Mouse (Mus musculus): ENCODE data around the gene Gstt3.
"Not testable (repeated sequence)": the region's sequence is repeated elsewhere in the genome, so short reads cannot be mapped to it uniquely, and the experiment has no call there.

Gene Gstt3

DNA sequence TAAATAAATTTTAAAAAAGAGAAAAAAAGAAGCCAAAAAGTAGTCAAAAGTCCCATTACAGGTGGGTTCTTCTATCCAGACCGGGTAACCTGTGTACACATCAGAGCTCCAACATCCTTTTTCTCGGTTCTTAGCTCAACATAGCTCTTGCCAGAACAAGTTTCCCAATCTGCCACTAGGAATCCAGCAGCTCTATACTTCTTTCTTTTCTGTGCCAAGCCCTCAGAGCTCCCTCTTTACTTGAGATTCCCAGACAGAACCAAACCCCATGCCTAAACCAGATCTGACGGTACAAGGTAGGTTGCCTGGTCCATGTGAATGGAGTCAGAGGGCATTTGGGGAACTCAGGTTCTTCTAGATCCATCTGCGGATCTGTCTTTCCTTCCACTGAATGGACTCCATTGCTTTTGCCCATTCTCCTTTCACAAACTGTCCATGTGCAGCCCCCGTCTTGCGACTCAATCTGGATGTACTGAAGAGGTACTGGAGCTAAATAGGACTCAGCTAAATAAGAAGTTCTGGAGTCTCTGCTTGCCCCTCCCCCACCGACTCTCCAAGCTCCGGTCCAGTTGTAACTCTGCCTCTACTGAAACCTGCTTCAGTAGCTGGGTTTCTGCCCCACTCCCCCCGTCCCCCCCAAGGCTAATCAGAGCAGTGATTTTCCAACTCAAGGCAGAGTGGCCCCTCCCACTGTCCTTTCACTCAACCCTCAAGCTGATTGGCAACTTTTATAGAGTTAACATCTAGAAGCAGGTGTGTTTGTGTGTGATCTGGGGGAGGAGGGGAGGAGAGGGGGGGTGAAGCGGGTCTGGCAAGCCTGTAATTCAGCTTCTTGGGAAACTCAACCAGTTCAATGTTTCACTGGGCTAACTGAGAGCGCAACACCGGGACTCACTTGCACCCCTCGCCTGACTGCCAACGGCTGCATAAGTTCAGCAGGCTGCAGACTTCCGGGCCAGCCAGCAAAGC is 1.7 kb downstream of the Gstt3 start:
- no peak for DNase-seq (ENCODE audit: low spot score)

DNA sequence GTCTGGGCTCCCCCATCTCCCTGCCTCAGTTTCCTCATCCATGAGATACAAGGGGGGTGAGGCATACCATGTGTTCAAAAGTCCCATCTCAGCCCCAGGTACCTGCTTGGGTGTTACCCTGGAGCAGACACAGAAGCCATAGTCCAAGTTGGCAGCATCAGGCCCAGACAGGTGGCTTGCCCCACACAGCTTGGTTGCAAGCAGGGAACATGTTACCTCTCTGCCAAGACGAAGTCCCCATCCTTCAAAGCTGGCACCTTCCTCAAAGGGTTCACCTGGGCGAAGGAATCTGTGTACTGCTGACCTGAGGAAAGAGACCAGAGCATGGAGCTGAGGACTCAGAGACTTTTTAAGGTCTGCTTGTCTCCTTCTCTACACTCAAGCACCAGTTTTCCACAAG is 3.3 kb downstream of the Gstt3 start:
- DNase-seq (ENCODE audit: low spot score): no peak

DNA sequence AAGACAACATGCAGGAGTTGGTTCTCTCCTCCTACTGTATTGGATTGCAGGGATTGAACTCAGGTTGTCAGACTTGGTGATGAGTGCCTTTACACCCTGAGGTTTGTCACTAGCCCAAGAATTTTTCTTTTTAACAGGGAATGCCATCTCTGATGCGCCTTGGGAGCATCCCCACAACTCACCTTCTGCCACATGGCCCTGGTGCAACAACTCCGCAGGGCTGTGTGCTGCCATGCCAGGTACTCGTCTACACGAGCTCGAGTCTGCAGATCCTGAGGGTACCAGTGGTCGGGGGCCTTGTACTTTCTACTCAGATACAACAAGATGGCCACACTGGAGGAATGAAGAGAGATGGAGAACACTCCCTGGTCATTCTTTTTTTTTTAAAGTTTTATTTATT is 4.7 kb downstream of the Gstt3 start:
- DNase-seq (ENCODE audit: low spot score): no peak

DNA sequence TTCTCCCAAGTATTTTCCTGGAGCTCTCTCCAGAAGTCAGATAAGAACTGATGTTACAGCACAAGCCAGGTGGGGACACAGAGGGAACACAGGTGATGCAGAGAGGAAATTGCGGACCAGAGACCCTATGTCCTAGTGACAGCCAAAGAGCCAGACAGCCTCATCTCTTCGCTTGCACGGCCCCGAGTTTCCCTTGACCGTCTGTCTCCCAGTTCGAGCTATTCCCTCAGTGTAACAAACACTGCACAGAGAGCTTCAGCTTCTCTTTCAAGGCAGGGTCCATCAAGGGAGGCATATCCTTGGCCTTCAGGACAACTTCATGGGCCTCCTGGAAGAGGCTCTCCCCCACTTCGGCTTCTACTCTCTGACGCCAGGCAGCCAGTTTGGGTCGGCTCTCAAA is 6.6 kb downstream of the Gstt3 start:
- DNase-seq (ENCODE audit: low spot score): no peak

DNA sequence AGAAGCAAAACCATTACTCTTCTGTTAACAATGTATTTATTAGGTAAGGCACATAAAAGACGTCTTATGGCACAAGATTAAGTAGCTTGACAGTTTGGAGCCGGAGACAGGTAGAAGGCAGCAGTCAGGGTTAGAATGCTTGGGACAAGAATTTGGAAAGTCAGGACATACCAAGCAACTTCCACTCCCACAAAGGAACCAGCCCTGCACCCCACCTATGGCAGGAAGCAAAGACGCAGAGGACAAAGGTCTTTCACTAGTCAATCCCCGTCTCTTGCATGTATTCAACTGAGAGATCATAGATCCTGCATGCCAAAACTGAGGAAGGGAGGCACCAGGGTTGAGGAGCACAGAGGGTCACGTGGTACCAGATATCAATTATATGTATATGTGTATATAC is 7.1 kb downstream of the Gstt3 start:
- no peak for DNase-seq (ENCODE audit: low spot score)

DNA sequence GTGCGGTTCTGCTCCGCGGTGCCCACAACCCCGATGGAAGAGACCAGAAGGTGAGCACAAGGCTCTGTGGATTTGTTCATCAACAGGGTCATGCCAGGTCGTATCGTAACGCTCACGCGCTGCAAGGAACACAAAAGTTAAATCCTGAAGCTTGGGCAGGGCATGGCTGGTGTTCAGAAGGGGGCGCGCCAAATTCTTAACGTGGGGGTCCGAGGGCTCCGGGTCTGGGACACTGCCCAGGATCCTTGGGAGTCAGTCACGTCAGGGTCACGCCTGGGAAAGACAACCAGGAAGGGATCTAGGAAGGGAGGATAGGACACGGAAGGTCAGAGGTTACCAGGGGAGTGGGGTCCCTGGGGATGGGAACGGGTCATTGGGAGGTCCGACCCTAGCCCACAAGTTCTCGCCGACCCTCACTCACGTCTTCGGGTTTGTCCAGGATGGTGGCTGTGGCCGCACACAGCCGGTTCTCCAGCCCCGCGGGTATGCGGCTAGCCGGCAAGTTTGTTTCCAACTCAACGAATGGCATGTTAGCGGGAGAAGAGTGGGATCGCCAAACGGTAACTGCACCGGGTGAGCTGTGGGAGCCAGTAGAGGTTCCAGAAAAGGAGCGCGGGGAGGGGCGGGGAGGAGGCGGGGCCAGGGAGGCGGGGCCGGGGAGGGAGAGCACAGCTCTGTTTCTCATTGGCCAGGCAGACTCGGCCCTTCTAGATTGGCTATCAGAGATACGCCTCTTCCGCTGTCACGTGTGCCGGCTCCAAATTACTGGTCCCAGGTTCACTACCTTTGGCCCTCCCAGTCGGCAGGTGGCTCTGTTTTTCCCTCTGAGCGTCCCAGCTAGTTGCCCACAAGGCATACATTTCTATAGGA is 8.2 kb downstream of the Gstt3 start, which contains the start of gene Ddt:
Gene Ddt (minus strand): TSS at position 620 of the 870 bp plus-strand sequence.
- DNase-seq (ENCODE audit: low spot score): peak; percentile 87

DNA sequence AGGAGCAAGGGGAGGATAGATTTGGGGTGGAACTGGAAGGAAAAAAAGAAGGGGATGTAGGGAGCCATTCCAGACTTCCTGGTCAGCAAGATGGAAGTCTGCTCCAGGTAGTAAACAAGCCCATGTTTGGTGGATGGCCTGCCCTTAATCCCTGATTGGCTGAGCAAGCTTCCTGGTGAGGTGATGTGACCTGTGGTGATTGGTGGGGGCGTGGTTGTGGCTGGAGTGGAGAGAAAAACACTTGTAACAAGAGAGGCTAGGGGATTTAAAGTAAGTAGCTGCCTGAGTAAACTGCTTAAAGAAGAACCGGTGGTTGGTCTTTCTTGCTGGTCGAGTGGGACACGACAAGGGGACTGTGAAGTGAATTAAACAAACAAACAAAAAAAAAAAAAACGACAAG is 13.5 kb downstream of the Gstt3 start:
- DNase-seq (ENCODE audit: low spot score): not testable (repeated sequence)

DNA sequence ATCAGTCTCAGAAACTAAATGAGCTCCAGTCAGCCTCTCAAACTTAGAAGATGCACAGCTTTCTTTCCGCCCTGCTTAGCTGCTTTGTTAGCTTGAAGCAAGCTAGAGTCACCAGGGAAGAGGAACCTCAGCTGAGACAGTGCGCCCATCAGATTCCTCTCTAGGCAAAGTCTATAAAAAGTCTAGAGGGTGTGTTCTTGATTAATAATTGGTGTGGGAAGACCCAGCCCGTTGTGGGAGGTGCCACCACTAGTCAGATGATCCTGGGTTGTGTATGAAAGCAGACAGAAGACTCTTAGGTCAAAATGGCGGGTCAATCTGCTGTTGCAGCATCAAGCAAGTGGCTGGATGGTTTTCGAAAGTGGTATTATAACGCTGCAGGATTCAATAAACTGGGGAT is 14.4 kb downstream of the Gstt3 start:
- DNase-seq (ENCODE audit: low spot score): no peak

DNA sequence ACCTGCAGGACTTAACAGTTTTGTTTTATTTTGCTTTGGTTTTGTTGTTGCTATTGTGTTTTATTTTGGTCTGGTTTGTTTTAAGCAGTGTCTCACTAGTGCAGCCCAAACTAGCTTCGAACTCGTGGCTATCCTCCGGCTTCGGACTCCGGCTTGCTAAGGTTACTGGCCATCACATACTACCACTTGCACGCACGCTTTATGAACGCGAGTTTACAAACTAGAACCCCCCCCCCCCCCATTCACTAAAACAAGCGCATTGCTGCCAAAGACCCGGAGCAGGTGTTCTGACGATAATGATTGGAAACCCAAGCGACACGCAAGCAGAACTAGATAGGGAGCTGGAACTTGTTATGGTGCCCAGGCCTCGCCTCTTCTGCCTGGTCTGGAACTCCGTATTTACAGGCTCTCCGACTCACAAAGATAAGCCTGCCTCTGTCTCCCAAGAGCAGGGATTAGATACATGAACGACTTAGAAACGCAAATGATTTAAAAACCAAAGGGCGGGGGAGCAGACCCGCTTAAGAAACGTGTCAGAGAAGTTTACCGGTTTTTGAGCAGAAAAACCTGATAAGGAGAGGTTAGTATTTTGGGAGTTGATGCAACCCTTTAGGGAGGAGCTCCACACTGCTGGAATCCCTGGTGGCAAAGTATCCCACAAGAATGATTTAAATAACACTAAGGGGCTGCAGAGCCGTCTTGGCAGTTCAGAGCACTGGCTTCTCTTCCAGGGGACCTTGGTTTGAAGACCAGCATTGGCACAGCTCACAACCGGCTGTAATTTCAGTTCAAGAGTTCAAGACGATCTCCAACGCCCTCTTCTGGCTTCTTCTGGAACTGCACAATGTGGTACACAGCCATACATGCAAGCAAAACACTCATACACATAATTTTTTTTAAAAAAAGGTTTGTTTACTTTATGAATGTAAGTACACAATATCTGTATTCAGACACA is 16.4 kb downstream of the Gstt3 start:
- peak; percentile 60 for DNase-seq (ENCODE audit: low spot score)

DNA sequence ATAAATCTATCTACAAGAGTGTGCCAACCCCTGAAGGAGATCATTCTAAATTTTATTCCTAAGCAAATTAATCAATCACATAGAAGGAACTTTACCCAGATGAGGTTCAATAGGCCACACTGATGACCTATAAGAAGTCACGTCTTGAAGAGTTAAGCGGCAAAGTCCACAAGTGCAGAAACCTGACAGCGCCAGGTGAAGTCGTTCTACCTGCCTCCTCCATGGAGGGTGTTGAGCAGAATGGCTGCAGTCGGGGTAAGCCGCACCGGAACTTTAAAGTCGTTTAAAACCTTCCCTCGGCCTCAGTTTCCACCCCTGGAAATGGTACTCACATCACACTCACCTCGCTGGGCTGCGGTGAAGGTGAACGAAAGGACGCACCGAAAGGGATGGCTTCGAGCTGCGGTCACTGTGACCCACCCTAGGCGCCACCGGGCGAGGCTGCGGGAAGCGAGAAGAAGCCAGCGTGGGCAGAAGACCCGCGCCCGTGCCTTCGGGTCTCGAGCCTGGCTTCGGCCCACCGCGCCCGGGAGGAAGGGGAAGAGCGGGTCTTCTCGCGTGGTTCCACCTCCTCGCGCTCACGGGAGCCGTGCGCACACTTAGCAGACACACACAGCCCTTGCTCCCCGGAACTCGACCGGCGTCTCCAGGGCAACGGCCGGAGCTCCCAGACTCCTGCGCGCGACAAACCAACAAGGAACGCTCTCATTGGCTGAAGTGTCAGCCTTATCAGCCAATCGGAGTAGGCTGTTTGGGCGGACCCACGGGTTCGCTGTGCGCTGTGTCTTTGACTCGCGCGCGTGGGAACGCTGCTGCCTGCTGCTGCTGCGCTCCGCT is 17.3 kb downstream of the Gstt3 start, which contains the start of gene Cabin1:
Gene Cabin1 (minus strand): TSS at position 660 of the 837 bp plus-strand sequence.
- DNase-seq (ENCODE audit: low spot score): peak; percentile 98

DNA sequence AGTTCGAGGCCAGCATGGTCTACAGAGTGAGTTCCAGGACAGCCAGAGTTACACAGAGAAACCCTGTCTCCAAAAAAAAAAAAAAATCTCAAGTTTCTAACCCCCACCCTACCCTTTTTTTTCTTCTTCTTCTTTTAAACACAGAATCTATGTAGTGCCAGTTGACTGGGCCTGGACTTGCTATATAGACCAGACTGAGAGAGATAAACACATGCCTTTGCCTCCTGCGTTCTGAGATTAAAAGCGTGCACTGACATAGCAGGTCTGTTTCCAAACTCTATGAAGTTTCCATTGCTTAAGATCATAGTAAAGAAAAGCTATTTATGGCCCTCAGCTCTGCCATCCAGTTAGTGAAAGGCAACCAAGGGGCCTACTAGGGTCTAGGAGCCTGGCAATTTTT is 18.8 kb downstream of the Gstt3 start:
- no peak for DNase-seq (ENCODE audit: low spot score)

DNA sequence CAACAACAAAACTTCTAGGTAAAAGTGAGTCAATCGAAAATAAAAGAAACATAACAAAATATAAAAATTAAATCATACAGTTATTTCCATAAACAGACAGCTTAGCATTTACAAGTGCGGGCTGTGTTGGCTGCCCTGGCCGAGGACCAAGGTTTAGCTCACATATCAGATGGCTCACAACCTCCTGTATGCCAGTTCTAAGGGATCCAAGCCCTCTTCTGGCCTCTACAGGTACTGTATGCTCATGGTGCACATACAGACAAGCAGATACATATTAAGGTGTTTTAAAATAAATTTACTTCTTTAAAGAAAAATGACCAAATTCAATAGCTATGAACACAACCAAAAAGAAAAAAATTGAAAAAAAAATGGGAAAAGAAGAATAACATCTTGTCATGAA is 20.9 kb downstream of the Gstt3 start:
- DNase-seq (ENCODE audit: low spot score): no peak

DNA sequence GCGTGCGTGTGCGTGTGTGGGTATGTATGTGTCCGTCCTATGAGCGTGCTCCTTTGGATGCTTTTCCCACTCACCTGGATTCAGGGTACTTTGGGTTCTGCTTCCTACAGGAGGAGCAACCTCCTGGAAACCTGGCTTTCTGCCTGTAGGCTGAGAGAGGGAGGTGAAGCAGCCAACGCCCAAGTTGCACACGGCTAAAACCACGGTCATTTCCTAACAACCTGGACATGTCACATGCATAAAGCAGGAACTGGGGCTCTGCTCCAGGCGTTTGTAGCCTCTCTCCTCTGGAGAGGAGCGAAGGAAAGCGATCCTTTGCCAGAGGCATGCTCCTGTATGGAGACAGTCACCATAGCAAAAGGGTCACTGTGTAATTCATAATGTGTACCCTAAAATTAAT is 24.5 kb downstream of the Gstt3 start:
- DNase-seq (ENCODE audit: low spot score): no peak

DNA sequence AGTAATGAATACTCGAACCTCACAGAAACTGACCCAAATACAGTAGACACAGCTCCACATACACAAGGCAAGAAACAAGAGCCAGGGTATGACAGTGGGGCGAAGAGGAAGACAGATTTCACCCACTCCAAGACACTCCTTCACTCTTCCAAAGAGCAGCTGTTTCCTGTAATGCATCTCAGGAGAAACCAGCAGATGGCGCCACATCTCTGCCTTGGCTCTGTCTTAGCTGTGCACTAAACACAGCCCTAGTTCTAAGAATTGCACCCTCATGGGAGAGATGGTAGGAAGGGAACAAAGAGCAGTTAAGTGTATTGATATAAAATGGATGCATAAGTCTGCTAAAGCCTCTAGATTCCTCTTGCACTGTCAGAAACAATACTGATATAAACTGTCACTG is 37.2 kb downstream of the Gstt3 start:
- DNase-seq (ENCODE audit: low spot score): peak; percentile 88

DNA sequence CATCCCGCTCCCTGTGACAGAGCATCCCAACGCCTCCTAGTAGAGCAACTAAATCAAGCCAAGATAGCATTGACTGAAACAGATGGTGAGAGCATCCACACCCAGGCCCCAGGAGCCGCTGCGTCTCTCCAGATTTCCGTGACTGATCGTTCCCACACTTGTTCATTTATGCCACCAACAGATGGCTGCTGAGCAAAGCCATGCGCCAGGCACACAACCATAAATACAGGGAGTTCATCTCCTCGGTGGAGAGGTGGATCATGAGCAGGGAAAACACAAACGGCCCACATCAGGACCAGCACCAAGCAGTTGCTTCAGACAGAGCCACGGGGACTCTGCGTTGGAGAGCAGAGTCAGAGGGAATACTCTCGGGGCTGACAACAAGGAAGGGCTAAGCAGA is 37.8 kb downstream of the Gstt3 start:
- peak; percentile 82 for DNase-seq (ENCODE audit: low spot score)

DNA sequence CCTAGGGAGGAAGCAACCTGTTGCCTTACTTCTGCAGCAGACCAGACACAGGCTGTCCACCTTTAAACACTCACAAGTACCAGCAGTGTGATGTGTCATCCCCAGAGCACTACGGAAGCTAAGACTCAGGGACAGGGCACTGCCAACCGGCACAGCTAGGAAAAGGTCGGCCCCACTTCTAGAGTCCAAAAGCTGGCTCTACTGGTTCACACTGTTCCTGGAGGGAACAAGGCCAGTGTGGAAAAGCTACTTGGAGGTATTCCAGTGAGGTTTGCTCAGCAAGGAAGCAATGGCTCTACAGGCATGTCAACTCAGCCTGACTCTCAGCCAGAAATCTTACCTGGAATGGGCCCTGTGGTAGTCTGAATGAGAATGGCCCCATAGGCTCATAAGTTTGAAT is 40.3 kb downstream of the Gstt3 start:
- no peak for DNase-seq (ENCODE audit: low spot score)

DNA sequence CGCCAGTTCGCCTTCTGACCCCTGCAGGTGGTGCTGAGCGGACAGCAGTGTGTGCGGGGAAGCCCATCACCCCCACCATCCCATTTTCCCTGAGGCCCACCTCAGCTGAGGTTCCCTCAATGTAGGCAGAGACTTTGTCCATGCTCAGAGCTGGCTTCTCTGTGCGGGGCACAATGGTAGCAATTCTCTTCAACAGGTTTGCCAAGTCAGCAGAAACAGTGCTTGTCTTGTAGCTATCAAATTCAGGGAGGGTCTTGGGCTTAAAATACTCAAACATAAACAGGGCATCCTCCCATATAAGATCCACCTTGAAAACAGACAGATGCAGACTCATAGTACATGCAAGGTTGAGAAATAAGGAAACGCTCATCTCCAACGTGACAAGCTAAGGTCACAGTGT is 55.8 kb downstream of the Gstt3 start:
- DNase-seq (ENCODE audit: low spot score): no peak
